Mouse (Mus musculus) MEL (cell line): ENCODE data around the gene Ecsit.

Source experiments
- CTCF ChIP-seq, 3 experiments: IDR thresholded peaks in 2 of 3; conservative IDR thresholded peaks in 1 of 3; 2 replicates each; pipeline ENCODE4 v1.5.1; 2011 to 2012; ENCODE audit warnings: low read length in 3 of 3, low read depth in 2 of 3, mild to moderate bottlenecking in 2 of 3, improper control_type of control experiment in 1 of 3, inconsistent platforms in 1 of 3, mixed read lengths in 1 of 3, moderate library complexity in 1 of 3; ENCODE audit not compliant: control insufficient read depth in 1 of 3, insufficient read depth in 1 of 3, poor library complexity in 1 of 3, severe bottlenecking in 1 of 3
- EP300 ChIP-seq, 2 experiments: IDR thresholded peaks; 2 replicates each; pipeline ENCODE4 v1.6.1; 2011; ENCODE audit warnings: improper control_type of control experiment in 2 of 2, low read length in 2 of 2, low read depth in 1 of 2, mild to moderate bottlenecking in 1 of 2
- MAZ ChIP-seq: IDR thresholded peaks from 2 replicates; pipeline ENCODE4 v1.6.1; 2012; ENCODE audit warnings: low read depth, mild to moderate bottlenecking, inconsistent platforms, low read length, improper control_type of control experiment
- POLR2A ChIP-seq, 2 experiments: IDR thresholded peaks; 2 replicates each; pipeline ENCODE4 v1.6.1; 2011 to 2012; ENCODE audit warnings: low read length in 2 of 2, mild to moderate bottlenecking in 2 of 2, control low read depth in 1 of 2, improper control_type of control experiment in 1 of 2, low read depth in 1 of 2, moderate library complexity in 1 of 2; ENCODE audit not compliant: control insufficient read depth in 1 of 2, insufficient read depth in 1 of 2, poor library complexity in 1 of 2
- POLR2AphosphoS2 ChIP-seq: IDR thresholded peaks from 2 replicates; pipeline ENCODE4 v1.6.1; 2011; ENCODE audit warnings: low read length, improper control_type of control experiment
- SMC3 ChIP-seq: IDR thresholded peaks from 2 replicates; pipeline ENCODE4 v1.6.1; 2011; ENCODE audit warnings: low read depth, low read length, improper control_type of control experiment
- TCF12 ChIP-seq: IDR thresholded peaks from 2 replicates; pipeline ENCODE4 v1.6.1; 2014; ENCODE audit warnings: low read depth, mild to moderate bottlenecking, inconsistent platforms, low read length, improper control_type of control experiment, moderate library complexity
- ZKSCAN1 ChIP-seq: IDR thresholded peaks from 2 replicates; pipeline ENCODE4 v1.6.1; 2012; ENCODE audit warnings: low read depth, mild to moderate bottlenecking, inconsistent platforms, low read length, improper control_type of control experiment, moderate library complexity
- ZMIZ1 ChIP-seq: IDR thresholded peaks from 2 replicates; pipeline ENCODE4 v1.6.1; 2012; ENCODE audit warnings: low read depth, mild to moderate bottlenecking, inconsistent platforms, low read length, improper control_type of control experiment, moderate library complexity

- TF ChIP-seq EP300 (IDR thresholded peaks at IDR 0.05; ENCODE audit: low read depth in 1 of 2, low read length in 2 of 2), result no peak
- TF ChIP-seq POLR2A (IDR thresholded peaks at IDR 0.05; ENCODE audit: control insufficient read depth in 1 of 2, insufficient read depth in 1 of 2, low read depth in 1 of 2, low read length in 2 of 2, poor library complexity in 1 of 2), result no peak
- no peak for TF ChIP-seq CTCF (IDR thresholded peaks at IDR 0.05 in 2 of 3, conservative IDR thresholded peaks at IDR 0.05 in 1 of 3; ENCODE audit: control insufficient read depth in 1 of 3, insufficient read depth in 1 of 3, low read depth in 2 of 3, low read length in 3 of 3, poor library complexity in 1 of 3, severe bottlenecking in 1 of 3)
- no peak for TF ChIP-seq POLR2AphosphoS2
- TF ChIP-seq MAZ, result no peak
- TF ChIP-seq ZKSCAN1, result no peak
- no peak for TF ChIP-seq TCF12
- TF ChIP-seq SMC3, result no peak
- TF ChIP-seq ZMIZ1, result no peak
Observed at GRCm38 (mm10) chr9:22047329-22047728, 37.9 kb downstream of the Ecsit start.
